Mouse (Mus musculus) lung, postnatal 4 days (tissue): Measurements from ENCODE around the gene Fggy.

Source experiments
- DNase-seq, 2 experiments: peaks; one replicate each; pipeline ENCODE4 v3.0.0; 2021

Fggy gene

DNA sequence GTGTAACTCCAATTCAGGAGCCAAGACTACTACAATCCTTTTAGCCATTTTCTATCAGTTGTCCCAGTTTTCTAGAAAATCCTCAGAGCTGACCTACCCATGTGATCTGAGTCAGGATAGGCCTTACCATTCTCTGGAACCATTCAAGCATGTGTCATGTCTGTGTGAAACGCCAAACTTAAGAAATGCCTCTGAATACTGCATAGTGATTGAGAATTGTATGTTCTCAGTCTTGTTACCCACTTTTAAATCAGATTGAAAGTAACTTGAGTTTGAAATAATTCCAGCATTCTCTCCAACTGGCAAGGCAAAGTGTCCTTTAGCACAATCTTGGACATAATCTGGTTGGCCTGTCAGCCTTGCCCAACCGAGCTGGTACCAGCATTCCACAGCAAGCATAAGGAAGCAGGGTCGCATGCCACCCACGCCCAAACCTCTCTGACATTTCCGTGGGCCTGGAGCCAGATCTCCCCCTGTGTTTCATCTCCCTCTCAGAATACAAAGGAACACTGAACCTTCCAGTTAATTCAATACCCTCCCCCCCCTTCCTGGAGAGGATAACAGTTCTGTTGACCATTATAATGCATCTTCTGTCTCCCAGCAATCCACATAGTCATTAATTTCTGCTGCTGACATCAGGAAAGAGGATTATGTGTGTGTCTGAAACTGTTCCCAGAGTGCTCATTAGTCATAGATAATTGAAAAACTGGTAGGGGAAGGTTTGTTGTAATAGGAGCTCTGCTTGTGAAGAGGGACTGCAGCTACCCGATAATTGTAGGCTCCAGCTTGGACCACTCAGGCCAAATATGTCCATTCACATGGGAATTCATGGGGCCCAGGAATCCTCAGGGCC is 176.3 kb downstream of the Fggy start:
- DNase-seq = peak; percentile 61 to 84

DNA sequence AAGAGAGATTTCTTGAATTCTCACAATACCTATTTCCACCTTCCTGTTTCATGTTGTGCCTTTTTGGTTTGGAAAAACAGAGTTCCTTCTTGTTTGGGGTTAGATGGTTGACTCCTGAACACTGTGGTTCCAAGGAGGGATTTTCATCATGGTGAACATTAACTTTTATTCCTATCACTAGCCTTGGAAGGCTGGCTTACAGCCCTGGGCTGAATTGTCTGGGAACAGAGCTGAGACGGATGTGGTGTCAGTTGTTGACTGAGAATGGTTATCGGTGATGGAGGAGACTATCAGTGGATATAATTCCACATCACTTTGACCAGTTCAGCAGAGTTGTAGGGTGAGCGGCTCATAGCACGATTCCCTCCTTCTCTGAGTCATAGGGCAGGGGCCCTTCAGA is 178.7 kb downstream of the Fggy start:
- no peak for DNase-seq

DNA sequence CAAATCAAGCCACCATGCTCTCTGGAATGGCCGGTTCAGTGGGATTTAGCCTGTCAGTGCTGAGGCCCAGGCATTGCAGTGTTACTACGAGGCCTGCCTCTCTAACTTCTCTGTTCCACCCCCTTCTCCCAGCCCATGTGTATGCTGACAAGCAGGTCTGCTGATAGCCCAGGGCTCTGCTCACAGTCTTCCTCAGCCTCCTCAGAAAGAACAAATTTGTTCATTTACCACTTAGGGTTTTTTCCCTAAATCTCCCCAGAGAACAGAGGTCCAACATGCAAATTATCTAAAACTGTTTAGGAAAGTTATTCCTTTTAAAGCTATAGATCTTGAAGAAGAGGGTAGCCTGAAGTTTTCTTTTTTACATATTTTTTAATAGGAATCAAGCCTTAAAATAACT is 179.4 kb downstream of the Fggy start:
- no peak for DNase-seq

DNA sequence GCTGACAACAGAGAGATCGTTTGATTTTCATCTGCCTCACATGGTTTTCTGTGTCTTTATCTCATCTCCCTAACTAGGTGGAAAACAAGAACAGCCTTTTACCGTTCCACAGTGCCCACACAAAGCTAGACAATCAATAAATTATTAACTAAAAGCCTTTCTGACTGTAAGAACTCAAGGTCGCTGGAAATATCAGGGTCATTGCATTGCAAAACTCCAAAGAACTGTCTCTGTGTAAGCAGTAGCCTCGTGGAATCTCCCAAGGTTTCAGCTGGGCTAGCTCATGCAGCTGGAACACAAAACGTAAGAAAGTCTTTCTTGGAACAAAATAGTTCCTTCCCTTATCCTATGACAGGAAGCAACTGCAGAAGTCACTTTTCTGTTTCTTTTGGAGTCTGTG is 180.9 kb downstream of the Fggy start:
- DNase-seq = no peak

DNA sequence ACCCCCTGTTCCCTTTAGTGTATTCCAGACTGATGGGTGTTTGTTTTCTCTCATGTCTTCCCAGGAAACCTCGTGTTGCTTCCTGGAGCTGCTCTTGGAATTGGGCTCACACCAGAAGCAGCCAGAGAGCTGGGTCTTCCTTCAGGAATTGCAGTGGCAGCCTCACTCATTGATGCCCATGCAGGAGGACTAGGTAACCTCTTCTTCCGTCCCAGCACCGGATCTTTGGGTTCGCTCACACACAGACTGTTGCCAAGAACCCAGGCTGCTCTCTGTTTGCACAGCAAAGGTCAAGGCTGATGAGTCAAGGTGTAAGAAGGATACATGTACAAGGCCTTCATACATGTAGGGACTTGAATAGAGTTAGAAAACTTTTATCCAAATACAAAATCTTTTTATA is 181.4 kb downstream of the Fggy start:
- no peak for DNase-seq

DNA sequence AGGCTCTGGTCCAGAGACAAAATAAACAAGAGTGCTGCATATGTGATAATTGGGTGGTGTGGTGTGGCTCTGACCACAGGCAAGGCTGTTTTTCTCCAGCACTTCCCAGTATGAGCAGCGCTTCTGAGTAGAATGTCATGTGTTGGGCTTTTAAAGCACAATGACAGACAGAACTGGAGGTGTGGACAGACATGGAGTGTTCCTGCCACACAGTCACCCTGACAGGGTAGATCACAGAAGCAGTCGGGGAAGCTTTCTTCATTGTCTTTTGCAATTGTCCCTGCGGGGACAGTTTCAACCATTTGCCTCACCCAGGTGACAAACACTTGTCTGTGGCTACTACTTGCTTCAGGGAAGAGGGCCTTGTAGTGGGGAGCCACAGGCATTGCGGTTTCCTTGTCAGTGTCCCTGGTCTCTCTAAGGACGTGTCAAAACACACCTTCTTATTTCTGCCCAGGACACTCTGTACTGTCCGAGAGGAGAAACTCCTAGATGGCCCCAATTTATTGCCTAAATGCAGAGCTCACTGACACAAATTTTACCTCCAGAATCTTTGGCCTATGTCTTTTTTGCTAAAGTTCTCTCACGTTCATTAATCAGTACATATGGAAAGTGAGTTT is 183.9 kb downstream of the Fggy start:
- DNase-seq = no peak

DNA sequence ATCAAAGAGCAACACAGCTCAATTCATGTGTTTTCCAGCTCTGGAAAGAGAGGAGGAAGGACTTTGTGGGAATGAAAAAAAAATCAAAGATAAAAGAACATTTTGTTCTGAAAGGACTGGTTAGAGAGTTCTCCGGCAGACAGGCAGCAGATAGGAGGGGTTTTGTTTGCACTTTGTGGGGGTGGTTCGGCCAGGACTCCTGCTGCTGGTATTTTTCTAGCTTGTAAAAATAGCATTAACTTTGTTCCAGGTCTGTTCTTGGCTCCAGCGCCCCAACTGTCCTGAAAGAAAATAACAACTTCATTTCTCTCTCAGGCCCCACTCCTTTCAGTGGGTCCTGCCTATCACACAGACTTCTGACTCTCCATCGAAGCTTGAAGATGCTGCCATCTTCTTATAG is 185.7 kb downstream of the Fggy start:
- DNase-seq = no peak

DNA sequence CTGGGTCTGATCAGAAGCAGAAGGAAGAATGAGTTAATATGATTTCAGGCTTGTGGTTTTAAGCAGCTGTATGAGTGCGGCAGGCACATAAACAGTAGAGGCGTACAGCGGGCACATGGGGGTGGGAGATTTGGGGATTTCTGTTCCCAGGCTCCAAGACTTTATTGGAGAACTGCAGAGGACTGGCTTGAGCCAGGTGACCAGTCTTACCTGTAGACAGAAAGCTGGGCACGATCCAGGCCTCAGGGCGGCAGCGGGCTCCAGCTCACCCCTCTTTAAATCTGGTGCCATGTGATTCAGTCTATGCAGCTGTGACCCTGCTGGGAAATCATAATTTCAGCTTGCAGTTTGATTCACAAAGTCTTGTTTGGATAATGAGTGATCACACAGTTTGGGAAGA is 189.6 kb downstream of the Fggy start:
- no peak for DNase-seq

DNA sequence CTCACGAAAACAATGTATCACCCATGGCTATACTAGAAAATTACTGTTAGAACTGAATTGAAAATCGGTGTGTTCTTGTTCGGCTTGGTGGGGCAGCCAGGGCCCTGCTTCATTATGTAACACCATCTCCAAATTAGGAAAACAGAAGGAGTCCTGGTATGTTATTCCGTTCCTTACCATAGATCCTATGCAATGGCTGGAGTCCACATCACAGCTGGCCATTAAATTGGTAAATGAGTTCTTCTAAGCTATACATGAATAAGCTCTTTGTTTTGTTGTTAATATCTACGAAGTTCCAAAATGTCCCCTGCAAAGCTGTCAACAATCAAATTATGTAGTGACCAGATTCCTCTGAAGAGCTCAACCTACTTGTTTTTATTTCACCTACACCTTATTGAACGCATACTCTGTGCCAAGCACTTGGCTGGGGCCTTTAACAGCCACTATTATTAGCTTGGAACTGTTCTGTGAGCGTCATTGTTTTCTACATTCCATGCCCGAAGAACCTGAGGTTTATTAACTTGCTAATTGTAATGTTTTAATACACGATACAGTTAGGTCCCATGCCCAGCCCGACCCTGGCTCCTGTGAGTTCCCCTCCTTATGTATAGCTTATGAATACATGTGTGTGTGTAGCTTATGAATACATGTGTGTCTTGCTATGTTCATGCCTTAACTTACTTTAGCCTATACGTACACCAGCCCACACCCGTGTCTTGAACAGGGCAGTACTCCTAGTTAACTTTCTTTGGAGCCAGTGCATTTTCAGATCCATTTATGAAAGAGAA is 190.3 kb downstream of the Fggy start:
- no peak for DNase-seq

DNA sequence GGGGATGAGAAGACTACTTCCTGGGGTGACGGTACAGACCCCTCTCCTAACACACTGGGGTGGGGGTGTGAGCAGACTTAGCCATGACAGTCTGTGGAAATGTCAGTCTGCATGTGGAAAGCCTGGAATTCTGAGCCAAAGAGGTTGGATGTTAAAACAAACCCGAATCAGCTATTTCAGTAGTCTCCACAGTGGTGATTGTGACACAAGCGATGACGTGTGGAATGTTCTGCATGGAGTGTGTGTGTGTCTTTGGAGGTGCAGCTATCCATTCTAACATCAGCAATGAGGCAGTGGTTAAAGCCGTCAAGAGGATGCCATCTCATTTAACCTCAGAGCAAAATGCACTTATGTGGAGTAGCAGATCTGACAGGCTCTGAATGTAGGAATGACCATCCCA is 192.9 kb downstream of the Fggy start:
- DNase-seq = no peak

DNA sequence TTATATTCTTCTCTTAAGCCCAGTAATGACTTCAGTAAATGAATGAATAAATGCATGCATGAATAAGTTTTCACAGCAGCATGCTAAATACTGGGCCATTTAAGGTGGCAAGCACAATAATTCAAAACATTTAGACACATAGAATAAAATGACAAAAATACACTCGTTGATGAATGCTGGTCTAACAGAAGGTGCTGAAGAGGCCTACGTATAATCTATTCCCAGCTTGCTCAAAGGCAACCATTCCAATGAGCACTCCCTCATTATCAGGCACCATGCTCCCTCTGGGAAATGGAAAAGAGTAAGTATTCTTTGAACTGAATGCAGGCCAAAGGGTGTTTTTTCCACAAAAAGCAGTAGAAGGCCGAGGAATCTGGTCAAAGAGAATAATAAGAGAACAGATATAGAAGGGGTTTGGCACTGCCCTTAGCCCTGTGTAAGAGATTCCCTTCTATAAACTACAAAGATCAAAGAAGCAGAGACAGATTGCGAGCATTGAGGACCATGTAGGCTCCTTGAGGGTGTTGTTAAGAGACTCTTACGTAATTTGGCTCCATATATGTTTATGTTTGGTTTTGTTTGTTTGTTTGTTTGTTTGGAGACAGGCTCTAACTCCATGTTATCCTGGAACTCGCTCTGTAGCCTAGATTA is 195.4 kb downstream of the Fggy start:
- no peak for DNase-seq

DNA sequence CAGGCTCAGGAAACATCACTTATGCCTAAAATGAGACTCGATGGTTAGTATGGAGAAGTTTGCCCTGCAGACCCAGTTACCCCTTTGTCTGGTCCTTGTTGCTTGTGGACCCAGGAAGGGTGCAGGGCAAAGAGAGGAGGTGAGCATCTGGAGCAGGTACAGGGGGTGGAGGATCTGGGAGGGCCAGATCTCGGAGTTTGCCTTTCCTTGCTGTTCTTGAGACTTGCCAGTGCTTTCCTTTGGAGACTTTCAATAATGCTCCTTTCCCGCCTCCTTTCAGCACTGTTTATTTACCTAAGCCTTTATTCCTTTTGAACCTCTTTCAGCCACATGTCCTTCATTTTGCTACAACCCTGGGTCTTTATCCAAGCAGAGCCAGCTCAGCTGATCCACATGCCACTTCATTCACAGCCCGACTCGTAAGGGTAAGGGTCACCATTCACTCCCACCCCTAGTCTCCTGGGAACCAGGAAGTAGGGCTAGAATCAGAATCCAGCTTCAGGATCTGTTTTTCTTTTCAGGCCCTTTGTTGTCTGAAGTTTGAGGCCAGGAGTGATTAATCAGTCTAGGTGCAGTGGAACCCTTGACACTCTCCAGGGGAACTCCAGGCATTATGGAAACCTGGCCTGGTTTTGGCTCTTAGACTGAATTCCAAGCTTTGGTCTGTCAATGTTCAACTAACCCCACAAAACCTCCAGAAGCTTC is 201.9 kb downstream of the Fggy start:
- no peak for DNase-seq

DNA sequence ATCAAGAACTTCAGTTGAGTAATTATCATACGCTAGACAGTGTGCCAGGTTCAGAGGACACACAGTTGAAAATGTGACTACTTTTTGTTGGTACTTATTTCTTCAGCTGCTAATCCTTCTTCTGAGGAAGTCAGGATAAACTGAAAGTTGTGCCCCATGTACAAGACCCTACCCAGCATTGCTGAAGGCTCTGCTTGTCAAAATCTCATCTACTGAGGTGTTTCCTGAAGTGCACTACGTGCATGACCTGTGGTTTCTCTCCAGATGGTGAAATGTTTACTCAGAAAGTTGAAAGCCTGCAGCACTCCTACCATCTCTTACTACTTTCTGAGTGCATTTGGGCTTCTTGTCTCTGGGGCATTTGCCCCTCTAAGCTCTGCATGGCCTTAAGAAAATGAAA is 208.1 kb downstream of the Fggy start:
- DNase-seq = no peak

DNA sequence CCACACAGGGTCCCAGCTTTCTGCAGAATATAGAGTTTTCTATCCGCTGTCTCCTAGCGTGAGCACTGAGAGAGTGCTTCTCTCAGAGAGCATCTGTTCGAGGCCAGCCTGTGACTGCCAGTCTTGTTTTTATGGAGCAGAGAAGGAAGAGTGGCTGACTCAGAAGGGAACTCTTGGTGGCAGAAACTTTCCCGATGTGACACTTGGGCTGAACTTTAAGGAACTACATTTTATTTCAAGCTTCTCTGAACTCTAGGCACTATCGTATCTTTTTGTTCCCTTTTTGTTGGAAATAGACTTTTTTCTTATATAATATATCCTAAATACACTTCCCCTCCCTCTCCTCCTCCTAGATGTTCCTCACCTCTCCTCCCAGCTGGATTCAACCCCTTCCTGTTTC is 213.2 kb downstream of the Fggy start:
- no peak for DNase-seq

DNA sequence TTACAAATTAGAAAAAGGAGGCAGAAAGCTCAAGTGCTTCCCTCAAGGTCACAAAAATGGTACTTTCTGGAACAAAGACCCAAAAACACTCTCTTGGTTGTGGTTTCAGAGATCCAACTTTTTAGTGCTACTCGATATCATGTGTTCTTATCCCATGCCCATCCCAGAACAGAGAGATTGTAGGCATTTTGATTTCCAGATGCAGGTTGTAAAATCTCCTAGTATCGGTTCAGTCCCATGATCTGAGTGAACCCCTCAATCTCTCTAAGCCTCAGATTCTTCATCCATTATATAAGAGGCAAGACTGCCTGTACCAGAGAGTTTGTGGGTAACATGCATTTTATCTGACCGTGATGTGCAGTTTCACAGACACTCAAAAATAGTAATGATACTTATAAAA is 214.2 kb downstream of the Fggy start:
- no peak for DNase-seq

DNA sequence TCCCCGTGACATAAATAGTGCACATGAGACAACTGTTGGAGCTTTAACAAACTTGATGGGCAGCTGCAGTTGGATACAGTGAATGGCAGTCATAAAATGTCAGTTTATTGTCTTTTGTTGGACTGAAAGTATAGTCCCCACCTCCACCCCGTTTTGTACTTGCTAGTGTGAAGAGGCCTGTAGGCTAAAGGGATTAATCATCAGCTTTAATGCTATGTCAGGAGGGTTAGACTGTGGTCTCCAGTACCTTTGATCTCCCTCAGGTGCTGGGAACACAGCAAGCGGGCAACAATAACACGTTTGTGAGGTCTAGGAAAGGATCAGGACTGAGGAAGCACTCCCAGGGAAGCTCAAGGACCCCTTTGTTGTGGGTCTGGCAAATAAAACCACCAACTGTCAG is 214.6 kb downstream of the Fggy start:
- no peak for DNase-seq

DNA sequence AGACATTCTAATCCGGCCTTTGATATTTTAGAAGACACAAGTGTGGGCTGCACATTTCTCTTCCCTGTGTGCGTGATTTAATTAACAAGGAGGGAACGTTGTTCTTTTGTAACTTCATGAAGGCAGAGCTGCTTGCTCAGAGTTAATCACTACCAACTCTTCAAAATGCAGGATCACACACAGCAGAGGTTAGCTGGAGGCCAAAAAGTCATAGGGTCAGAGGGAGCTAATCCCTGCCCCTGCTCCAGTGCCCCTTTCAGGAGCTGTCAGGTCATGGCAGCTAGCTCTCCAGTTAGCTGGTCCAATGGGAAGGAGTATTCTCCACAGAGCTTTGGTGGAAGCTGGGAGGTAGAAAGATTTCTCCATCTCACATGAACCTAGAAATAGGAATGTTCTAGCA is 215.4 kb downstream of the Fggy start:
- DNase-seq = no peak

DNA sequence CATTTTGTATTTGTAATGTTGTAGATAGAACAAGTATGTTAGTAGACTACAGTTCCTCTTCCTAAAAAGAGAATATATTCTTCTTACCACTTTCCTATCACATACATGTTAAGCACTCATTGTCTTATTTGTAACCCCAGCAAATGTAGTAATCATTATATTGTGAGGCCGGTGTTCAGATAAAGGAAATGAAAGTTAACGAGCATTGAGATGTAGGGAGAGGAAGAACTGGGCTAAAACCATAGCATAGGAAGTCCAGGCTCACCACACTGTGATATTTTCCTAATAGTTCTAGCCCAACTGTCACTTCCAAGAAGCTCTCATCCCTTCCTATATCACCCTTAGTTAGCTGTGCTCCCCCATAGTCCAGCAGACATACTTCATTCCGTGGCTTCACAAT is 218.3 kb downstream of the Fggy start:
- DNase-seq = no peak

DNA sequence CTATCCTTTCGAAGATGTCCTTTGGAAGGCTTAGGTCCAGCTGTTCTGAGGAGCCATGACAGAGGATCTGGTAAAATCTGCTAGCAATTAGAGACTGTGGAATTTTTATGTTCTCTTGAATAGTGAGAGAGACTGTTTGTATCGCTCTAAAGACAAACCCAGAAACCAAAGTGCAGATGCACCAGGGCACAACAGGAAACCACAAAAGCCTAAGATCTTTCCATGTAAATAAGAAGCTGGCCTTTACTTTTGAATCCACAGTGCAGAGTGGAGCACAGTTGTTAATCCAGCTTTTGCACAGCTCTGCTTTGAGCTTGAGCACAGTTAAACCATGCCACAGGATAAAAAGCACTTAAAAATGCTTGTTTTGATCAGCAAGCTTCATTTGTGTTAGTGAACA is 220.5 kb downstream of the Fggy start:
- no peak for DNase-seq

DNA sequence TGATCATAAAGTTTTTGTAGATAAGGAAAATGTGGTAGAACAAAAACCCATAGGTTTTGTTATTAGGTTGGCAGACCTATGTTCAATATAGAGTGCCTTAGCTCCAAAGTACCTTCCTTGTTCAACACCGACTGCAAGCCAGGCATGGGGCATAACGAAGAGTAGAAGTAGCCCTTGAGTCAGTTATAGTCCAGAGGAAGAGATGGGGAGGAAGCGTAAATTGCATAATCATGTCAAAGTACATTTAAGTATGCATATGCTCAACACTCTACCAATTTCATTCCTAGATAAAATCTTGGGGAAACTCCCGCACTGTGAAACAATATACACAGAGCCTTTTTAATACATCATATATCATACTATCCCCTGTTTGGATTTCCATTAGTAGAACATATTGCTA is 221.2 kb downstream of the Fggy start:
- no peak for DNase-seq

DNA sequence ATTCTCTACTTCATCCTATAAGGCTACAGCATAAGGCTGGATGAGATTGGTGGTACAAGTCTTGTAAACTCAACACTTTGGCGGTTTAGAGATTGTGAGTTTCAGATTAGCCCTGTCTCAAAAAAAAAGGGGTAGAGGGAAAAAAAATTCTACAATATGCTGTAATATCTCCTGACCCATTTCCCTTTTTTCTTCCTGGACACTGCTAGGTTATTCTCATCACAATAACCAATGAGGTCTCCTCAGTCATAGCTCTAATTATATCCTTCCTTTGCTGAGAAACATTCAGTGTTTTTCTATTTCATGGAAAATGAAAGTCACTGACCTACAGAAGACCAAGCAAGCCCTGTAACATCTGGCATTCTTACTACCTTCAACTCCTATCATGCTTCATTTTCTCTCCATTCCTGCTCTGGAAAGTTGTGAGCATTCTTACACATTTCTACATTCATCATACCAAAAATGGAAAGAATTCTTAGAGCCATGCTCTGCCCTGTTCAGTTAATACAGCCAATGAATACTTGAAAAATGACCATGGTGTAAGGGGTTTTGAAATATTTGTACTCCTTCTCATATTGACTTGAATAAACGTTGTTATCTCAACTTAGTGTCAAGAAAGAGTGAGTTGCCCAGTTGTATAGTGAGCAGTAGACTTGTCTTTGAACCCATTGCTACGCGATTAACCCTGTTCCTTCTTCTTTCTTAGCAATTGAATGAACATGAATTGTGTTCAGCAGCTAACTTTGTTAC is 227.0 kb downstream of the Fggy start:
- no peak for DNase-seq

DNA sequence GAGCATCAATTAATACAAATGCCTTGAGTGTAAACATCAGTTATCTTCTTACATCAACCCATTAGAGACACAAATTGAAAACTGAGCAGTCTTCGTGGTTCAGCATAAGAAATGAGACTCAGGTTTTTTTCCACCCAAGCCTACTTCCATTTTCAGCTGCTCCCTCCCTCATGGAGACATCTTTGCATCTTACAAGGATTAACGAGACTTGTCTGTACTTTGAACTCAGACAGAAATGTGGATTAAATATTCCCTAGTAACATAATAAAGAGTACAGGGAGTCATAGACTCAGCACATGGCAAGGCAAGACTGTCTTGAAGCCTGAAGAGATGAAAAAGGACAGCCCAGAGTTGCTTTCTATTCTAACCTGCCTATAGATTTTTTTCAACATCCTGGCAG is 230.3 kb downstream of the Fggy start:
- DNase-seq = no peak
